Mouse (Mus musculus): ENCODE data around the gene Dct.

Dct gene

DNA sequence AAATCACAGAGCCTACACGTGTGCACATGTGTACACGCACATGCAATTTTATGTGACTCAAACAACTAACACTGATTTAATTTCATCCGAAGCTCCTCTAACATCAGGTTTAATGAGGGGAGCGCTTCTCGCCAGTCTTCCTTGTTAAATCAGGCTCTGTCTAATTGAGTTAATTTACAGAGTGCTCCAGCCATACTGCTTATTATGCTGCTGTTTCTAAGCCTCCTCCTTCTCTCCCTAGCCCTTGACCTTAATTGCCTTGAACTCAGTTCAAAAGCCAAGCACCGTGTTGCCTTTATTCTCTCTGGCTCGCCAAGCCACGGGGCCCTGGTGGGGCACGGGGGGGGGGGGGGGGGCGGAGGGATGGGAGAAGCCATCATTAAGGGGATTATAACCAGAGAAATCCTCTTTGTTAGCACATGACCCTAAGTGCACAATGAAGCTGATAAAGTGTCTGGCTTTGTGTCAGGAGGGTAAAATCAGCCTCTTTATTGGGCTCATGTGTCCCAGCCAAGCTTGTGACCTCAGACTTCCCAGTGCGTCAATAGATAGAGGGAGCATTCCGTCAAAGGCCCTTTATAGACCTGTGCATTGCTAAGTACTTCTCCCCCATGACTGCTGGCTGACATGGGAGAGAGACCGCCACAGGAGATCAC, at the start of gene Dct:
Gene Dct, minus strand, starts transcription at position 270 of the 656 bp plus-strand sequence.
- no peak for DNase-seq

DNA sequence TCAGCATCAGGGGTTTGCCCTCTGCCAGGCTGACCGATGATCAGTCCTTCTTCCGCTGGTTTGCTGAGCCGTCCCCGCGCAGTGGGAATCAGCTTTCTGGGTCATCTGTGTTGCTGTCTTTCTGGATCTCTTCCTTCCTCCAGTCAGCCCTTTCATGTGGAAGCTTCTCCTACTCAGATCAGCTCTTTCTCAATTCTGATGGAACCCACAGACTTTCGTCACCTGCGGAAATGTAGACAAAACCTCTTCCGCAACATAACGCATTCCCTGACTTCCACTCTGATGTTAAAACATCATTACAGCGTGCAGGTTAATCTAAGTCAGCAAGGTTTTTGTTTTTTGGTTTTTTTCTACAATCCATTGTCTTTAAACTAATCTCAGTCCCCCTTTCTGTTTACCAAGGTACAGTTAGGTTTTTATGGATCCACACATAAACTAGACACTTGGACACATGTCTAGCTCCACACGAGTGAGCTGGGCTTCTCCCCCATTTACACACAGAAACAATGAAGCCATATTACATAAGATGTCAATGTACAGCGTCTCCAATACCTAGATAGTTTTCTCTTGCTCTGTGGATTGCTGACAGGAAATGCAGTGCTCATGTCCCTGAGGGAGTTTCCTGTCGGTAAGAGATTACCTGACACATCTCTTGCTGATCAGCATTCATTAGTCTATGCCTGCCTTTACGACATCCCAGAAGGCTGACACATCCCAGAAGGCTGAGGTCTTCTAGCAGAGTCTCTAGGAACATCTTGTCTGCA, 49.4 kb upstream of the Dct start:
- no peak for DNase-seq

DNA sequence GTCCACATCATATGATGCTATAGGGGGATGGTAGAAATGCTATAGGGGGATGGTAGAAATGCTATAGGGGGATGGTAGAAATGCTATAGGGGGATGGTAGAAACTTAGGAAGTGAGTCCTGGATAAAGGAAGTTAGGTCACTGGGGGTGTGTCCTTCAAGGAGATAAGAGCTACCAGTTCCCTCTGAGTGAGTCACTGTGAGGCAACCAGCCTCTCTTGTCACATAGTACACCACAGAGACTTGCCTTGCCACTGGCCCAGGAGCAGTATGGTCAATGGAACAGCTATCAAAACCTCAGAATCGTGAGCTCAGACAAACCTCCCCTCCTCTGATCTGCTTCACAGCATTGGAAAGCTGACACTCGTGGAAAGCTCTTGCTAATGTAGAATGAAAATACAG, 46.2 kb upstream of the Dct start:
- DNase-seq, result no peak

DNA sequence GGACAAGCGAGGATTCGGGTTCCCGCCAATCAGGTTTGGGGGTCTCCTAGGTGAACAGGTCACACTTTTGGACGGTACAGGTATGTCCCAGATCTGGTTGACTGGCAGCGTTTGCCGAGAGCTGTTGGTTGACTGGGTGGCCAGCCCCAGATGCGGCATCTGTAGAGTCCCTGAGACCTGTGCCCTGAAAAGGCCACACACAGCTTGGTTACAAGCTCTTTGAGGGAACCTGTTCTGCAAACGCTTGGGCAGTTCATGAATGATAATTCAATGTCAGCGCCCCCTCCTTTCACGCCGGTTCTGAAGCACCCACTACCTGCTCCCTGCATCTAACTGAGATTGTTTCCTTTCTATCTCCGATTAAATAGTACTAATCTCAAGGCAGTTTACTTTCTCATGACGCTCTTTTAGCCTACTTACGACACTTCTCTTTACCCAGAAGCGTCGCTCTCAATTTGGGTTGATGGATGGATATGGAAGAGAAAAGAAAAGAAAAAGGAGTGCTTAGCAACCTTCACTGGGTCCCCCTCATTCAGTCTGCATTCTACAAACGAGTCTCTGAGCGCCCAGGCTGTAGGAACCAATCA, 37.9 kb upstream of the Dct start:
- no peak for DNase-seq

DNA sequence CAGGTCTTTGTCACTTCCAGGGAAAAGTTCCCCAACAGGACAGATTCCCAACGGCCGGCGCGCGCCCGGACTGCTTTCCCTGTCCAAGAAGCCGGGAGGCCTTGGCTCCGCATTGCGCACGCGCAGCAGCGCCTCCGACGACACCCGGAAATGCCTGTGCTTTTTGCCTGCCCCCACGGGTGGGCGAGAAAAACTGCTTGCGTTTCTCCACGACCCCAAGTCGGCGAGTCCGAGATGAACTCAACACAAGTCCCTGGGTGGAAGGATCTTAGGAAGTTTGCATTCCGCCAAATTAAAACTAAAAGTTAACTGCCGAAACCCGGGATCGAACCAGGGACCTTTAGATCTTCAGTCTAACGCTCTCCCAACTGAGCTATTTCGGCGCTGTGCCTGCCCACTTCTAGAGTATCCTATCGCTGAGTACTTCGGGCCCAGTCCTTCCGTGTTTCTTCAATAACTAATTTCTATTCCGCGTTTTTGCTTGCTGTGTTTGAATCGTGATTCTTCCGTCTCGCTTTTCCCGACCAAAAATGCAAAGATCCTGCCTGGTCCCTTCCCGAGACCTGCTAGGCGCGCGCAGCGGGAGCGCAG, 37.3 kb upstream of the Dct start:
- DNase-seq, result peak; percentile 81

DNA sequence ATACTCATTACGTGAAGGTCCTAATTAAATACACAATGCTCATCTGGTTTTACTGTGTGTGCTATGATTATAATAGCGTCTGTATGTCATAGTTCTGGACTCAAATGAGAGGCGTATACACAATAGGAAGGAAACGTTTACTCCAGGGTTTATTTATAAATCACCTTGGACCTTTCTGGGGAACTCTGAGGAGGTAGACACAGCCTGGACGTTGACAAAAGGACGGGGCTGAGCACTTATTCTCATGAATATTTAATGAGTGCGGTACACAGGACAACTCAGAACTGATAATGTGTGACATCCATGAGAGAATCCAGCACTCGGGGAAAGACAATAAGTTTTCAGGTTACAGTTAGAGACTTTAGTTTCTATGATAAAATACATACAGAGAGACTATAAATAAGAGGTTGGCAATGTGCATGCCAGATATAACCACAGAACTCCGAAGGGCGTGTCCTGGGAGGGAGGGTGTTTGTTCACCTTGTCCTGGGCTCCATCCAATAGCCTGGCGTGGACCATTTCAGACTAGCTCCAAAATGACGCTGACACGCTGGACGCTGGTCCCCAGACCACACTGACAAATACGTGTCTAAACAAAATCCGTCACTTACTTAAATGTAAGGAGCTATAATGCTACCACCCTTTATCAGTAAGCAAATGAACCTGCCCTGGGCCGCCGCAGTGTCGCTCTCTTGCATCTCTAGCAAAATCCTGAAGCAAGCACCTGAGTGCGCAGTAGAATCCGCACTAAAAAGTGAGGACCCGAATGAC, 36.6 kb upstream of the Dct start:
- DNase-seq, result no peak

DNA sequence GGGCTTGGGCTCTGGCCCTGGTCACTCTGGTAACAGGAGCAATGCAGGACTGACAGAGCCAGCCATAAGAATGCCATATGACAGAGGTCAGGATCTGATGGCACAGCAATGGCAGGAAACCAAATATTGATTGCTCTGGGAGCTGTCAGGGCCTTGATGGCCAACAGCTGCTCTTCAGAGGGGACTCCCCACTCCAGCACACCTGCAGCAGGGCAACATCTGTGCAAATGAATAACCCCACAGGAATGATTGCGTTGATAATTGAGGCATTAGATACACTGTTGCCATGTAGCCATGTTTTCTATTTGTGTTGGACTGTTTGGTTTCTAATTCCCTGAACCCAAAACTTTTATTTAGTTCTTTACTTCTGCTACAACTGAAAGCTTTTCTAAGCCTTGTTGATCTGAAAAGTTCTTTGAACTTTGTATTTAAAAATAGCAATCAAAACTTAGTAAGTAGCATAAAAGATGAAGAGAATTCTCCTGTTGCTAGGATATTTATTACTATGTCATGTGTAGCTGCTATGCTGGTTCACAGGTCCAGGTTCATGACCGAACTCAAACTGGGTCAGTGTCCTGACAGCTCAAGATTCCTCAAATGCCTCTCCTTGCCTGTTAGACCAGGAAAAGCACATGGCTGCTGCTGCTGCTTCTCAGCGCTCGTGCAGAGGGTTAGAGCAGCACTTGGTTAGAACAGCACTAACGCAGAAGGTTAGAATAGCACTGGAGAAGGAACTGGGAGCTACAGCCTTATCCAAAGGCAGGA, 34.4 kb upstream of the Dct start:
- no peak for DNase-seq

DNA sequence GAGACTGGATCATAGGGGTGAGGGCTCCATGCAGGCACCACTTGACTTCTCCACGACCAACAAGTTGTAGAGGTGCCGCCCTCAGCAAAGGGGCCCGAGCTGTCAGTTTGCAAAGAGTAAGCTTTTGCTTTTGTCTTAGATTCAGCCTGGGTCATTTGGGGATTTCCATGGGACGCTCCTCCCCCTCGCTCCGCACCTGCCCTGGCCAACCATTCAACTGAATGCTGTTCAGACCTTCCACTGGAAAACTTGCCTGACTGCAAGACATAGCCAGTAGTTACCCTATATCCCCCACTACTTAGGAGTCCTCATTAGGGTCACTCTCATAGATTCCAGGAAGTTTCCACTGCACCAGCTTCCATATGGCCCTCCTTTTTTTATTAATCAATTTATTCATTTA, 31.8 kb upstream of the Dct start:
- no peak for DNase-seq

DNA sequence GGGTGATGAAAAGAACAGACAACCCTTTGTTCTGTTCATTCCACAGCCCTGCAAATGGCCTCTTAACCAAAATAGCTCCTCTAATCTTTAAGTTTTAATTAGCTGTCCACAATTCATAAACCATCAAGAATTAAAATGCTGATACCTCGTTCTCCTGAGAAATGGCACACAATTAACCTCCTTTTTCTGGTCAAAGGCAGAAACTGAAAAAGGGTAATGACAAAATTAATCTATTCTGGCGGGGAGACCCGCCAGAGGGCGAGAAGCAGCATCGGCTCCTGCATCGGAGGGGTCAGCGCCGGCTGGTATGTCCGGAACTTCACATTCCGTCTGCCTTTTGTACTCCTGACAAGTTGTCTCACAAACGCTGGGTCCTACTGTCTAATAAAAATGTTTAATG, 28.6 kb upstream of the Dct start:
- no peak for DNase-seq

DNA sequence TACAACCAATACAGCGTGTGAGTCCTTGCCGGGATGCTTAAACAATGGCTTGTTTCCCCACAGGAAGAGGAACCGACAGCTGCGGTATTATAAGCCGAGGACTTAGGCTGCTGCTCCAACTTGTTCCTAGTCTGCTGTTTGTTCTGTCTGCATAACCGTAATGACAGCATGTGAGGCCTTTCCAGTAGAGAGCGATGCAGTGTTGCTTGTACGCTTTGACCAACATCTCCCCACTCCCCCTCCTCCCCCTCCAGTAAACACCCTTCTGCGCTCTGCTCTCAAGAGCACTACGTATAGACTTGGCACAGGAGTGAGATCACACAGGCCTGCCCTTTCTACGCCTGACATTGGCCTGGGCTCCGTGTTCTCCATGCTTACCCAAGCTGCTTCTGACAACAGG, 18.1 kb upstream of the Dct start:
- no peak for DNase-seq

DNA sequence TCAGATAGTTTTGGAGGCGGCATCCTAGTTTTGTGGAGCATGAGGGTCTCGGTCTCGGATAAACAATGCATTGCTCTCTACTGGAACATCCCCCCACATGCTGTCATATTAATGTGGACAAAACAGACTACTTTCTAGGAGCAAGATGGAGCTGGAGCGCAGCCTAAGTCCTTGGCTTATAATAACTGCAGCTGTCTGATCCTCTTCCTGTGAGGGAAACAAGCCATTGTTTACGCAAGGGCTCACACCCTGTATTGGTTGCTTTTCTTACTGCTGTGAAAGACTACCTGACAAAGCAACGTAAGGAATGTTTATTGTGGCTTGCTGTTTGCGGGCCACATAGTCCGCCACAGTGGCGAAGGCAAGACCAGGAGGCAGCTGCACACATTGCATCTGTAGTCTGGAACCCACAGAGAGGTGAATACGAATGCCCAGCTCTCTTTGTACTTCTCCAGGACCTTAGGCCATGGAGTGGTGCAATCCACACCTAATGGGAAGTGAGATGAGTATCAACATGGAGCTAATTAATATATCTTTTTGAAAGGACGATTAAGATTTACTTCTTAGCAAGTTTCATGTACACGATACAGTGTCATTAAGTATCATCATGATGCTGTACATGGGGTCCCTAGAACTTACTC, 17.5 kb upstream of the Dct start:
- DNase-seq, result no peak

DNA sequence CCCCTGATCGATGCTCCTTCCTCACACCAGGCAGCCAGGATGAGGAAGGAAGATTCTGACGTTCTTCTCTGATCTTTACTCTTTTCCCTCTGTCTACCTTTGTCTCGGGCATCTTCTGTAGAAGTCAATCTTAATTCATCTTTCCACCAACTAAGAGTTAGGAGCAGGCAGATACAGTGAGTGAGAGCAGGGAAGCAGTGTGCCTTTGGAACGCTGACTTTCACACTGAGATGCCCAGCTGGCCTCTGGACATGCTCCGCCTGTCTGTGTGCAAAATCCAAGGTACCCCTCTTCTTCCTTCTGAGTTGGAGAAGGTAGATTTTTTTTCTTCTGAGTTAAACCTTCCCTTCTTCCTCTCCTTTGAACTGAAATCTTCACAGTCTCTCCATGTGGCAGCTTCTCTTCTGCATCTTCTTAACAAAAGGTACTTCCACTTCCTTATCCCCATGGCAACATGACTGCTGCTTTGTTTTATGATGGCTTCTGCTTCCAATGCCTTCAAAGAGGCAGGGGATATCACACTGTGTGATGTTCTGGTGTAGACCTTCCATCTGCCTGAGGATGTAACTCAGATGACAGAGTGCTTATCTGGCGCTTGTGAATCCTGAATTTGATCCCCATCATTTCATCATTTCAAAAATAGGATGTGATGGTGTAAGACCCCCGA, 9.9 kb upstream of the Dct start:
- no peak for DNase-seq

DNA sequence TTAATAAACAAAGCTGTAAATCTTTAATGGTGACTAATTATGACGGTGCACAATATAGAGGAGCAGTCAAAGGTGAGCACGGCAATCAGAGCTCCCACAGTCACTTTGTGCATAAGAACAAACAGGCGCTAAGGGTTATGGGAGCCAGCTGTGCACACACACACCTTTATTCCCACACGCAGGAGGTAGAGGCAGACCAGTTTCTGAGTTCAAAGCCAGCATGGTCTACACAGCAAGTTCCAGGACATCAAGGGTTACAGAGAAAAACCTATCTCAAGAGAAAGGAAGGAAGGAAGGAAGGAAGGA, 6.5 kb upstream of the Dct start:
- no peak for DNase-seq

DNA sequence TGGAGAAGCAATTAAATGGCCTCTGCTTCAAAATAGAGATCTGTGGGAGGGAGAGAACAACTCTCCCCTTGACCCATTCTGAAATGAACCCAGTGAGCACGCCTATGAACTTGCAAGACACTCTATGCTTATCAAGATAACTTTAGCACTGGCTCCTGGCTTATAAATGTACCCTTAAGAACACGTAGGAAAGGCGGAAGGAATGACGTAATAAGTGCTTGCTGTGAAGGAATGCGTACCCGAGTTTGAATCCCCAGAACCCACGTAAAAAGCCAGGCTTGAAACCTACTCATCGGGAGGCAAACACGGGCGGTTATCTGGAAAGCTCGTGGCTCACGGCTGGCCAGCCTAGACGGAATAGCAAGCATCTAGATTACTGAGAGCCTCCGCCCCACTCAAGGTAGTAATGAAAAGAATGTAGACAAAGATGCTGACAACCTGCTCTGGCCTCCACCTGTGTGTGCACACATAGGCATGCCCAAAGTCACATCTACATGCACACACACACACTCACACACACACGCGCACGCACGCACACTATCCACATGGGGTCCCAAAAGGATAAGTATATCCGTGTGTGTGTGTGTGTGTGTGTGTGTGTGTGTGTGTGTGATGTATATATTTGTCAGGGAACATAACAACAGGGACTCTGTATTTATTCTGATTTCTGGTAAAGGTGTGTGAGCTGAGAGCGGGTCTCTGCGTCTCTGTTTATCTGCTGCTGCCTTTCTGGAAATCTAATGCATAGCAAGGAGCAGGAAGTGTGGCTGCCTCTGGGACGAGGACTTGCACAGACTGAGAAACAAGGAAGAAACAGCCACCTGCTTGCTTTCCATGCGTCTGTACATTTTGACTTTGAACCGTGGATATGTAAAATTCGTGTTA, 5.9 kb upstream of the Dct start:
- DNase-seq, result no peak

DNA sequence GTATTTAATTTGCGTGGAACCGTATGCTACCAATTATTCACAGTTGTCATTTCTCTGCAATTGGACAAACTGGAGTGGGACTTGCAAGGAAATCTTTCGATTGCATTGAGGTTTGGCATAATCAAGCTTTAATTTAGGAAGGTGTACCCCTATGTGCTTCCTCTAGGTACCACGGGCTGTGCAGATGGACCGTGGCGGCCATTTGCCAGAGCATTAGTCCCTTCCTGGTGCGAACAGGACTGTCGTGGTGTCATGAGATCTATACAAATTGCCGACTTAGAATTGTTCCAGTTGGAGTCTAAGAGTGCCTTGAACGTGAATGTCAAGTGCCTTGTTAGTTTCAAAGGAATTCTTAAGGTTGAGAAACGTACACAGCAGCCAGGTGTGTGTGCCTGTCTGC, 726 bp upstream of the Dct start:
- DNase-seq, result no peak

DNA sequence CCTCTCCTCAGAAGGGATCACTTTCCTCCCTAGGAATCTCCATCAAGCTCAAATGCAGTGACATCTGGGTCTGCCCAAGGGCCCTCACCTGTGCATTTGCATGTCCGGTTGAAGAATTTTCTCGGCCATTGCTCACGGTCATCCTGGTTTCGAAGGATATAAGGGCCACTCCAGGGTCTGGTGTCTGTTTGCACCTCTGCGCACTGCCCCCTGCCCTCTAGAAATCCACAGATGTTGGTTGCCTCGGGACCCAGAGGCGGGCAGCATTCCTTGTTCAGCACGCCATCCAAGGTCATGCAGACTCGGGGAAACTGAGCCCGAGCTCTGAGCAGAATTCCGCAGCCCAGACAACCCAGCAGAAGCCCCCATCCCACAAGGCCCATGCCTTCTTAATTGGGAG, 648 bp downstream of the Dct start:
- no peak for DNase-seq

DNA sequence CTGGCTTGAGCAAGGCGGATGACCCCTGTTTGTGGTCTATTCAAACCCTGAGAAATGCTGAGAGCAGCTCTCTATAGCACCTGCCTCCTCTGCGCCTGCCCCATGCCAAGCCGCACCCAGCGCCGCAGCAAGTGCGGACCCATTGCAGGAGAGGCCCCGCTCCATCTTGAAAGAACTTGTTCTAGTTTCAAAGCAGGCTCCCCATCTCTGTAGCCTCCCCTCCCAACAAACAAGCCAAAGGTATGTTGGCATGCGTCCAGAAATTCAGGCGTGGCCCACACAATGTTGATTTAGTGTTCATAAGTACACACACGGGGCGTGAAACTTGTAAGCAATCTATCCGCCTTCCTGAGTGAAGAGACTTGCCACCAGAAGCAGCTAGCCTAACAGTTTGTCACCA, 1.1 kb downstream of the Dct start:
- DNase-seq, result no peak

DNA sequence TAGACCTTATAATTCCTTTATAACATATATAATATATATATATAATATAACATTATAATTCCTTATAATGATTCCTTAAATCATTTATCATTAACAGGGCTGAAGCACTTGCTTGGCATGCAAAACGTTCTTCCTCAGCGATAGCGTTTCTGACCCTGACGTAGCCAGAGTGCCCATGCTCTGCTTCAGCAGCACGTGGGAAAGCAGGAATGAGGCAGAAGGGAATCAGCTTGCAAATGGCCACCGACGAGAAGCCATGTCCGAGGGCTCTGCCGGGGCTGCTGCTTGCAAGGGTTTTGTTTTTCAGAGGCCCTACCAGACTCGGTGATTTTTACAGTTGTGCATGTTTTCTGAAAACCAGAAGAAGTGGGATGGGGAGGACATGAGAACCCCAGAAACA, 1.6 kb downstream of the Dct start:
- DNase-seq, result no peak

DNA sequence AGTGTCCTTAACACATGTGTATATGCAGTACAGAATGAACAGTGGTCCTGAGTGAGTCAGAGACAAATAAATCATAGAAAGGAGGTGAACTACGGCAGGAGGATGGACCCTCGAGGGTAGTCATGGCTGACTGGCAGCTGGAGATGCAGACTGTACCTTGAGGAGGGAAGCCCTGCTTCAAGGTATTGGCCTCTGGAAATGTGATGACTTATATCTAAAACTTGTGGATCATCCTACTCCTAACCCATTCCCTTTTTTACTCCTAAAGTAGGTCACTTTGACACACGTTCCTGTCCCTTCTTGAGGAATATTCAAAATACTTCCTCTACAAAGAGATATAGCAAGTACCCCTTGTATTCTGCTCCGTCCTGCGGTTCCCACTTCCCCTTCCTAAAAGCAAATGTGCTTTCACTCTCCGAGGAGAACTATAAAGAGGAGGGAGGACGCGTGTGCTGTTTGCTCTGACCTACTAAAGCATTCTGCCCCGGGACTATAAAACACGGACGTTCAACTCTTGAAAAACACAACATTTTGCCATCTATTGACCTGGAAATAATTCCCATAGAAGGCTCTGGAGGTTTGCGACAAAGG, 2.3 kb downstream of the Dct start:
- DNase-seq, result no peak

DNA sequence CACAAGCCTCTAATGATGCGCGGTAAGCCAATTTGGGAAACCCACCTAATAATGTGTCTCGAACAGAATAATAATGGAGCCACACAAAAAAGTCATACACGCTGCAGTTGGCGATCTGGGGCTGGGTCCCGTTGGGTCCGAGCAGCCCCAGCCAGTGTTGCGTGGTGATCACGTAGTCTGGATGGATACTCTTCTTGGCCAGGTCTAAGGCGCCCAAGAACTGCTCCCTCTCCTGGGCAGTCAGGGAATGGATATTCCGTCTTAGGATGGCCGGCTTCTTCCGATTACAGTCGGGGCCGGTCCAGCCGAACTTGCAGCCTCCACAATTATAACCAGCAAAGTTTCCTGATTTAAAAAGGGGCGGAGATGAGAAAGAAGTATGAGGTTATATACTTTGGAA, 9.1 kb downstream of the Dct start:
- no peak for DNase-seq
